In genomic region chr6:86115843-86116242, GRCm38 (mm10) we compare ENCODE assay signal across 16 mouse cellular contexts.
"Had no signal": no experiment of that assay in that cellular context is flagged by ENCODE, and none has a peak within 500 bp of the region (broad histone marks: within the 10 kb centered on the region; RNA-seq: fewer than 3 reads in every experiment).

No protein-coding gene starts in this region.

- DNase-seq: kidney, adult 18-20 months; kidney, postnatal 10 days; kidney, postnatal 4 days; lung, adult 2 months; lung, postnatal 36 days; spleen, adult 18-20 months; thymus, adult 18-20 months; thymus, postnatal 14 days had no signal

- ATAC-seq: lung, postnatal 0 days; midbrain, embryonic 13.5 days had no signal

- H3K27ac ChIP-seq: intestine, embryonic 15.5 days; left cerebral cortex, adult 2 months; limb, embryonic 10.5 days; liver, embryonic 15.5 days; midbrain, embryonic 13.5 days; neural tube, embryonic 15.5 days had no signal

- H3K4me3 ChIP-seq: intestine, embryonic 15.5 days; left cerebral cortex, adult 2 months; limb, embryonic 10.5 days; liver, embryonic 15.5 days; midbrain, embryonic 13.5 days; myocyte; neural tube, embryonic 15.5 days had no signal
